Mouse (Mus musculus) embryo, embryonic 10.5 days (tissue): ENCODE data around the gene Tmem108.
A peak's percentile ranks its signal among the peaks of the same experiment; 100 is the strongest.

Source experiments
- DNase-seq: peaks from one replicate; pipeline ENCODE4 v3.0.0-alpha.2; 2015; ENCODE audit warnings: low spot score

Tmem108 gene

DNA sequence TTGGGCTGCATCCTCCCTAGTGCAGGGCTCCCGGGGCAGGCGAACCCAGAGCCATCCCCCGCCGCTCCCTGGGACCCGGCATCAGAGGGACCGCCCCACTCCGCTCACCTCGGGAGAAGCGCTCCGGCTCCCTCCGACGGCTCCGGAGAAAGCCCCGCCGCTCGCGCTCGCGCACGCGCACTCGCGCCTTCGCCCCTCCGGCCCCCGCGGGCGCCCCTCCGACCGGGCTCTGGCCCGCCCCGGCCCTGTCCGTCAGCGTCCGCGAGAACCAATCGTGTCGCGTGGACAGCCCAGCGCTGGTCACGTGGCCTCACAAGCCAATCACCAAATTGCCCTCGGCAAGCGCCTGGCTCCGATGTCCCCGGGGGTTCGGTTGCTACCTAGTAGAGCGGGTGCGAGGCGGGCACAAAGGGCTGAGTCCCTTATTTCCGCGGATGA lies at the start of gene Tmem108:
Gene Tmem108 (minus strand): TSS at position 191 of the 438 bp plus-strand sequence.
- peak; percentile 95 for DNase-seq

DNA sequence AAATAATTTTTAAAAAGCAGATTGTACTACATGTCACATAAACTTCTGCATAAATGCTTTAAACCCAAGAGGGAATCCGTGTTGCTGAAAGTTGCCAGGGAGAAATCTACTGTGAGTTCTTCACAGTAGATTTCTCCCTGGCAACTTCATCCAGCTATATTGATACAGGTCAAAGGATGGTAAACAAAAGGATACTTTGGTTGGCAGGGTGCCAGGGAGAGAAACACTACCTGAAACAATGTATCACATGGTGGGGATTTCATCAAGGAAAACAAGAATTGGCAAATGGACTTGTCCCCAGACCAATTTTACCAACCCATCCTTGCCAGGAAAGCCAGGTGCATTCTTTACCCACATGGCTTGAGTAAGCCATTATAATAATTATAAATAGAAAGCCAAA lies 27.4 kb upstream of the Tmem108 start:
- DNase-seq, result no peak

- DNase-seq, result no peak
Measured at GRCm38 (mm10) chr9:103784156-103784555, 22.5 kb upstream of the Tmem108 start.

- no peak for DNase-seq
Measured at GRCm38 (mm10) chr9:103783276-103783675, 21.6 kb upstream of the Tmem108 start.

- no peak for DNase-seq
Measured at GRCm38 (mm10) chr9:103782306-103782705, 20.7 kb upstream of the Tmem108 start.

DNA sequence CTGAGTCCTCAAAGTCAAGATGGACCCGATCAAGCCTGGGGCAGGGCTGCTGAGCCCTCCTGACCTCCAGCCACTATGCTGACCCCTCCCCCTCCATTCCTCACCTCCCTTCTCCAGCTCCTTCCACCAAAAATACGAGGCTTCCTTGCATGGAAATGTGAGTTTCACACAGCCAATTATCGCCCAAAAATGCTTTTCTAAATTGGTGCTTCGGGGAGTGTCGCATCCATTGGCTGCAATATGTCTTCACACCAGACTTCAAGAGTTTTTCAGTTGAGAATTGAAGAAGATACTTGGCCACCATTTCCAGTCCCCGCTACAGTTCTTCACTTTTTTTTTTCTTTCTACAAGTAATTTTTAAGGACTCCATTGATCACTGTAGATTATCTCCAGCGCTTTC lies 19.8 kb upstream of the Tmem108 start:
- DNase-seq, result no peak

GRCm38 (mm10) chr9:103780598-103780997 lies 19.0 kb upstream of the Tmem108 start:
- no peak for DNase-seq

- no peak for DNase-seq
Measured at GRCm38 (mm10) chr9:103778185-103778584, 16.5 kb upstream of the Tmem108 start.

DNA sequence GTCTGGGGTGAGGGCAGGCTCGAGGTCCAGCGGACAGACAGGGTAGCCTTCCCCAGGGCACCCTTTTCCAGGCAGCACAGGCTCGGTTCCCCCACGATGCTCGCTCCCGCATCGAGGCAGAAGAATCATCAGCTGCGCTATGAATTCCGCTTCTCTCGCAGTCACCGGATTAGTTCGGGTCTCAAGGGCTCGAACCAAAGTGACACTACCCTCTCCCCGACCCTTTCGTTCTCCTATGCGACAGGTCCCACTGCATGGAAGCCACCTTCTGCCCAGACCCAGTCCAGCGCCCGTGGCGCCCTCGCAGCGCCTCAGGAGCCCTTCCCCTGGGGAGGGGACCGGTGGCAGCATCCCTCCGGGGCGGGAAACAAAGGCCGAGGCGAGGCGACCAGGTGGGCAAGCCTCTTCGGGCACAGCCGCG lies 476 bp downstream of the Tmem108 start:
- DNase-seq, result peak; percentile 37

- peak; percentile 11 for DNase-seq
Measured at GRCm38 (mm10) chr9:103760356-103760755, 1.3 kb downstream of the Tmem108 start.

- no peak for DNase-seq
Measured at GRCm38 (mm10) chr9:103759829-103760228, 1.8 kb downstream of the Tmem108 start.

GRCm38 (mm10) chr9:103758930-103759695 lies 2.5 kb downstream of the Tmem108 start:
- peak; percentile 93 for DNase-seq

DNA sequence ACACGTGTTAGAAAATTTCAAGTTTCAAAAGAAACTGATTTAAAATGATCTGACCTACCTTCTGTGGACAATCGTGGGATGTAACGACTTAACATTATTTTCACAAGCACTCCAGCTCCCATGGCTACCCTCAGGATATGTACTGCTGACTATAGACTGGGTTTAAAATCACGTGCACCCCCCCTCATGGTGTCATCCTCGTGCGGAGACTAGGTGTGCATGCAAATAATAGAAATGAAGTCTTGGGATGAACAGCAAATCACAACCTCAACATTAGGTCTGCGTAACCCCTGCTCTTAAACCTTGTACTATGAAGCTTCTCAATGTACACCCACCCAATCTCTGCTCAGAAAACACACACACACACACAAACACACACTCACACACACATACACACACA lies 3.4 kb downstream of the Tmem108 start:
- DNase-seq, result no peak

GRCm38 (mm10) chr9:103752618-103753017 lies 9.0 kb downstream of the Tmem108 start:
- DNase-seq, result no peak

DNA sequence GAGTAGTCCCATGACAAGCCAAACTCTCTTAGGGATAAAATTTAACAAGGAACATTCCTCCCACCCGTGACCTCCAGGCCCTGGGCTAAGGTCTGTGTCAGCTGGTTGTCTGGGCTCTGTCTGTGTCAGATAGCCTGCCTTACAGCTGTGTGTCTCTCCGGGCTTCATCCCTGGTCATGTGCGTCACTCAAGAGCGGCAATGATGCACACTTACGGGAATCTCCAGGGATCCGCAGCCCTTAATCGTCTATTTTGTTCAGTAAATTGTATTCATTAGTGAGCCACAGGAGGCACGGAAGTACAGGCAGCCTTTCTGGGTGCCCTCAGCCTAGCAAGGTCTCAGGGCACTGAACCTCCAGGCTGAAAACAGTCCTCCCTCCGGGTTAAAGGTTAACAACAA lies 10.1 kb downstream of the Tmem108 start:
- DNase-seq, result peak; percentile 40

DNA sequence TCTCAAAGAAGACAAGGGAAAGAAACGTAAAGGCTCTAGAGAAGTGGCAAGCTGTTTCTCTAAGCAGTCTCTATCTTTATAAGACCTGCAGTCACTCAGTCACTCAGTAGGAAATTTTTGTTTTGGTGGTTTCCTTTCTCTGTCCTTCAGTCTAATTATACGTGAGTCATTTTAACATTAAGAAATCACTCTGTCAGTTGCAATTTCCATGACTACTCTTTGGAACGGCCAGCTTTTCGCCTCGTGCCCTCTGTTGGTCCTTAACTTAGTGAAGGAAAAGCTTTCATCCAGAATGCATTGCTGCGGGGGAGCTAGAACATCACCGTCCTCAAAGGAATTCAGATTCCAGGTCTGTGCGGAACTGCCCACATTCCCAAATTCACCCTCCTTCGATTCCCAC lies 11.1 kb downstream of the Tmem108 start:
- no peak for DNase-seq

DNA sequence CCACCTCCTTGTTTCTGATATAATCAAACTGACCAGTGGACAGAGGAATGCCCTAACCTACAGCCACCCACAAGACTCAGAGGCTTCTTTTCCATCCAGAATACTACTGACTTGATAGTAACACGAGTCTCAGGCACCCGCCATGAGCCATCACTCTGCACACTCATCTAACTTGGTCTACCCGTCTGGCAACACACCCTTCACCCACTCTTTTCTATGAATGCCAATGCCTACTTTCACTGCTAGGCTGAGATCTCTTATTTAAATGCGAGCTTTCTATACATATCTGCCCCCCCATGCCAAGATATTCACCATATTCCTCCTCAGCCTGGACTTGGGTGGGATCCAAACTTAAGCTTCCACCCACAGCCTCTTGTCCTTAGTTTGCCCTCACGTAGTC lies 15.0 kb downstream of the Tmem108 start:
- no peak for DNase-seq

DNA sequence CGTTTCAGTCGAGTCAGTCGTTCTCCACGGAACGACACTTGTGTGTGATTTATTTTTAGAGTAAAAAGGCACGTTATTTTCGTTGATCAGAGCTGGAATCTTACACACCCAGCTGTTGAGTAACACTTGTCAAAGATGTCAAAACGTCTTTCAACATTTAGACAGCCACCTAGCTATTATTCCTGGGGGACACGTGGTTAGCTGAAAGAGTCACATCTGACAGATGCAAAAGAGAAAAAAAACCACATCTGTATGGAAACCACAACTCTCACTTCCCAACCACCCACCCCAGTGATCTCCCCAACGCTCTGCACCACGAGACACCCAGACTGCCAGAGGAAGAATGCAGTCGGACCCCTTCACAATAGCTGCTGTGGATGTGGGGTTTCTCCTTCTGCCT lies 21.5 kb downstream of the Tmem108 start:
- no peak for DNase-seq

GRCm38 (mm10) chr9:103739062-103739461 lies 22.6 kb downstream of the Tmem108 start:
- DNase-seq, result no peak

DNA sequence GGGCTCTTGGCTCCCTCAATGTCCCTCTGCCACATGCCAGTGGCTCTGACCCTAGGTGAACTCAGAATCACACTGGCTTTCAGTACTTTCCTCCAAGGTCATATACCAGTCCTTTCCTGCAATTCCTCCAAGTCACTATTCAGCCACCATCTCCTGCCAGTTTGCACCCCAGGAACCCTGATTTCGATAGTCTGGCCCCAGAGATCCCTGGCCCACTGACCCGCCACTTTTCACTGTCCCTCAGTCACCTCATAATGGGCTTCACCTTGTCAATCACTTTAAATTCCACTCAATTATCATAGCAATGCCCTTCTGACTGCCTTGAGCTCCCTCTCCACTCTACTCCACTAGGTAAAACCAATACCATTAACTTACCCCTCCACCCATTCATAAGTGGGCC lies 31.9 kb downstream of the Tmem108 start:
- no peak for DNase-seq

GRCm38 (mm10) chr9:103726751-103727462 lies 34.7 kb downstream of the Tmem108 start:
- DNase-seq, result no peak

- DNase-seq, result no peak
Measured at GRCm38 (mm10) chr9:103725497-103725896, 36.1 kb downstream of the Tmem108 start.

GRCm38 (mm10) chr9:103721486-103721885 lies 40.2 kb downstream of the Tmem108 start:
- no peak for DNase-seq
